Mouse (Mus musculus) activated CD4-positive, CD25-positive, alpha-beta regulatory T cell, adult 4 months (primary cell): Measurements from ENCODE around the gene Extl1. TPM values are rescaled to one million over a fixed set of nuclear protein-coding genes. Genes with fewer than 3 reads are reported as not detected.

Experiments
- ATAC-seq: one replicate; pipeline ENCODE4 v1.8.0; 2017
- polyA plus RNA-seq, 2 experiments: library from polyadenylated mRNA; unstranded; fragments of 100-300 nt; shearing (Covaris generic); gene quantifications; one replicate each; pipeline ENCODE4 v1.2.1; 2017

The Extl1 gene
- polyA plus RNA-seq, 2 experiments from 2014 or later: 0.16 to 1.4 TPM

GRCm38 (mm10) chr4:134388397-134388796 lies 4.7 kb upstream of the Extl1 start:
- ATAC-seq: no peak

- ATAC-seq: no peak
These were observed 3.6 kb upstream of the Extl1 start for GRCm38 (mm10) chr4:134387268-134387667.

GRCm38 (mm10) chr4:134379510-134379909 lies 4.1 kb downstream of the Extl1 start:
- no peak for ATAC-seq

- no peak for ATAC-seq
These were observed 5.5 kb downstream of the Extl1 start for GRCm38 (mm10) chr4:134378089-134378615.

GRCm38 (mm10) chr4:134374306-134374705 lies 9.3 kb downstream of the Extl1 start:
- no peak for ATAC-seq

- ATAC-seq: no peak
These were observed 10.4 kb downstream of the Extl1 start for GRCm38 (mm10) chr4:134373295-134373694.

- peak; percentile 94 for ATAC-seq
These were observed 11.3 kb downstream of the Extl1 start for GRCm38 (mm10) chr4:134372294-134372747.

- ATAC-seq: no peak
These were observed 12.3 kb downstream of the Extl1 start for GRCm38 (mm10) chr4:134371316-134371855.

GRCm38 (mm10) chr4:134370649-134371221 lies 12.9 kb downstream of the Extl1 start:
- no peak for ATAC-seq

GRCm38 (mm10) chr4:134365280-134365679 lies 18.4 kb downstream of the Extl1 start:
- no peak for ATAC-seq

- peak; percentile 82 for ATAC-seq
These were observed 21.1 kb downstream of the Extl1 start for GRCm38 (mm10) chr4:134362586-134362985.

- ATAC-seq: no peak
These were observed 21.5 kb downstream of the Extl1 start for GRCm38 (mm10) chr4:134362124-134362523.

GRCm38 (mm10) chr4:134361215-134361614 lies 22.4 kb downstream of the Extl1 start:
- ATAC-seq: peak; percentile 66

GRCm38 (mm10) chr4:134359649-134360048 lies 24.0 kb downstream of the Extl1 start:
- ATAC-seq: no peak

GRCm38 (mm10) chr4:134357461-134357771 lies 26.2 kb downstream of the Extl1 start:
- no peak for ATAC-seq

GRCm38 (mm10) chr4:134356591-134357460 lies 26.8 kb downstream of the Extl1 start:
- peak; percentile 38 for ATAC-seq

GRCm38 (mm10) chr4:134355841-134356452 lies 27.7 kb downstream of the Extl1 start:
- no peak for ATAC-seq

- ATAC-seq: peak; percentile 28
These were observed 29.9 kb downstream of the Extl1 start for GRCm38 (mm10) chr4:134353527-134354409.

- ATAC-seq: no peak
These were observed 30.7 kb downstream of the Extl1 start for GRCm38 (mm10) chr4:134352929-134353328.

- no peak for ATAC-seq
These were observed 31.4 kb downstream of the Extl1 start for GRCm38 (mm10) chr4:134352261-134352707.

GRCm38 (mm10) chr4:134351329-134352260 lies 32.1 kb downstream of the Extl1 start:
- peak; percentile 29 for ATAC-seq
